Mouse (Mus musculus) testis, adult 2 months (tissue): ENCODE results near the gene Suclg1. TPM values are rescaled to one million over a fixed set of nuclear protein-coding genes. Genes with fewer than 3 reads are reported as not detected.

ENCODE experiments used
- H3K27ac ChIP-seq: fragments of 200-500 bp; 2 replicates; pipeline ENCODE4 v1.5.1; 2012; ENCODE audit warnings: low read depth, low read length; ENCODE audit not compliant: control insufficient read depth, insufficient read depth
- H3K27me3 ChIP-seq: fragments of 200-500 bp; 2 replicates; pipeline ENCODE4 v1.6.1; 2012; ENCODE audit warnings: mild to moderate bottlenecking, low read length, moderate library complexity; ENCODE audit not compliant: control insufficient read depth, insufficient read depth
- H3K36me3 ChIP-seq: fragments of 200-500 bp; 2 replicates; pipeline ENCODE4 v1.6.1; 2012; ENCODE audit warnings: mild to moderate bottlenecking, low read length; ENCODE audit not compliant: control insufficient read depth, insufficient read depth
- H3K4me1 ChIP-seq: fragments of 200-500 bp; 2 replicates; pipeline ENCODE4 v1.6.1; 2012; ENCODE audit warnings: low read length; ENCODE audit not compliant: control insufficient read depth, insufficient read depth
- H3K4me3 ChIP-seq: fragments of 200-500 bp; 2 replicates; pipeline ENCODE4 v1.5.1; 2012; ENCODE audit warnings: low read depth, mild to moderate bottlenecking, low read length, moderate library complexity, mixed read lengths; ENCODE audit not compliant: control insufficient read depth
- CTCF ChIP-seq: fragments of 200-500 bp; IDR thresholded peaks from 2 replicates; pipeline ENCODE4 v1.5.1; 2012; ENCODE audit warnings: low read depth, mild to moderate bottlenecking, inconsistent platforms, low read length, moderate library complexity; ENCODE audit not compliant: control insufficient read depth, insufficient read depth, insufficient replicate concordance
- POLR2A ChIP-seq: fragments of 200-500 bp; IDR thresholded peaks from 2 replicates; pipeline ENCODE4 v1.6.1; 2012; ENCODE audit warnings: low read depth, mild to moderate bottlenecking, inconsistent platforms, low read length, moderate library complexity; ENCODE audit not compliant: control insufficient read depth
- polyA plus RNA-seq: library from polyadenylated mRNA; depleted of rRNA; stranded (reverse); fragments of >200 nt; gene quantifications from 2 replicates; pipeline ENCODE4 v1.2.3, GENCODE M21; 2012

Suclg1 gene
- polyA plus RNA-seq, 1 experiment: 112 TPM

- H3K36me3 ChIP-seq: no peaks in the 10 kb centered on the region
- H3K27ac ChIP-seq: peak within 1 kb of the TSS; percentile 80
- H3K4me3 ChIP-seq: peak within 1 kb of the TSS; percentile 94
- peaks cover 14% of the 10 kb centered on the region for H3K4me1 ChIP-seq
- peak; percentile 58; the same call in 1 of the 2 replicates for TF ChIP-seq POLR2A
- TF ChIP-seq CTCF: no peak
- no peaks in the 10 kb centered on the region for H3K27me3 ChIP-seq
Observed at GRCm38 (mm10) chr6:73221189-73221957, 26.8 kb upstream of the Suclg1 start, which contains the start of gene Dnah6. Gene Dnah6 (minus strand): TSS chr6:73221651.

- H3K36me3 ChIP-seq: no peaks in the 10 kb centered on the region
- peaks cover 14% of the 10 kb centered on the region for H3K4me1 ChIP-seq
- no peaks in the 10 kb centered on the region for H3K27me3 ChIP-seq
- H3K27ac ChIP-seq: no peak overlapping the region; the same call in 1 of the 2 replicates
- H3K4me3 ChIP-seq: peak overlapping the region; percentile 94
- no peak for TF ChIP-seq POLR2A
- no peak for TF ChIP-seq CTCF
Observed at GRCm38 (mm10) chr6:73221958-73222735, 26.0 kb upstream of the Suclg1 start.

GRCm38 (mm10) chr6:73222841-73223526 lies 25.2 kb upstream of the Suclg1 start:
- TF ChIP-seq POLR2A (no peak), CTCF (no peak)
- H3K4me3 ChIP-seq: peak overlapping the region; percentile 75
- H3K27me3 ChIP-seq: no peaks in the 10 kb centered on the region
- no peaks in the 10 kb centered on the region for H3K36me3 ChIP-seq
- H3K27ac ChIP-seq: no peak overlapping the region
- peaks cover 14% of the 10 kb centered on the region for H3K4me1 ChIP-seq

GRCm38 (mm10) chr6:73227376-73228158 lies 20.6 kb upstream of the Suclg1 start:
- TF ChIP-seq CTCF (no peak), POLR2A (no peak)
- no peak overlapping the region for H3K27ac ChIP-seq
- no peaks in the 10 kb centered on the region for H3K27me3 ChIP-seq
- H3K36me3 ChIP-seq: no peaks in the 10 kb centered on the region
- H3K4me1 ChIP-seq: peaks cover 9% of the 10 kb centered on the region
- H3K4me3 ChIP-seq: no peak overlapping the region

GRCm38 (mm10) chr6:73228408-73228807 lies 19.8 kb upstream of the Suclg1 start:
- no peak overlapping the region for H3K27ac ChIP-seq
- peaks cover 12% of the 10 kb centered on the region for H3K4me1 ChIP-seq
- no peaks in the 10 kb centered on the region for H3K27me3 ChIP-seq
- TF ChIP-seq POLR2A (no peak), CTCF (no peak)
- H3K4me3 ChIP-seq: no peak overlapping the region
- H3K36me3 ChIP-seq: no peaks in the 10 kb centered on the region

- peaks cover 12% of the 10 kb centered on the region for H3K4me1 ChIP-seq
- no peak overlapping the region for H3K4me3 ChIP-seq
- H3K36me3 ChIP-seq: no peaks in the 10 kb centered on the region
- no peak overlapping the region for H3K27ac ChIP-seq
- no peaks in the 10 kb centered on the region for H3K27me3 ChIP-seq
- TF ChIP-seq CTCF (no peak), POLR2A (no peak)
Observed at GRCm38 (mm10) chr6:73228881-73229280, 19.3 kb upstream of the Suclg1 start.
